Mouse (Mus musculus) adrenal gland, postnatal 36 days (tissue): ENCODE measurements around the gene Cdh23. TPM values are rescaled to one million over a fixed set of nuclear protein-coding genes. Genes with fewer than 3 reads are reported as not detected.

Experiments used
- DNase-seq, 2 experiments: peaks; one replicate each; pipeline ENCODE4 v3.0.0; 2021; ENCODE audit warnings: mixed read lengths in 1 of 2
- total RNA-seq, 2 experiments: library from RNA; stranded (reverse); gene quantifications; 2 replicates each; pipeline ENCODE4 v1.2.3; 2021

Cdh23 gene
- total RNA-seq, 2 experiments from 2014 or later: 0.79 to 2.0 TPM

- peak in 1 of 2 experiments; percentile 42 for DNase-seq
Measured at GRCm38 (mm10) chr10:60635568-60636295, 60.6 kb downstream of the Cdh23 start.

- no peak for DNase-seq
Measured at GRCm38 (mm10) chr10:60634391-60634790, 61.9 kb downstream of the Cdh23 start.

- DNase-seq: no peak
Measured at GRCm38 (mm10) chr10:60626086-60626485, 70.2 kb downstream of the Cdh23 start.

- DNase-seq: peak in 1 of 2 experiments; percentile 9
Measured at GRCm38 (mm10) chr10:60625511-60625910, 70.8 kb downstream of the Cdh23 start.

GRCm38 (mm10) chr10:60624945-60625344 is 71.3 kb downstream of the Cdh23 start:
- no peak for DNase-seq

- DNase-seq: no peak
Measured at GRCm38 (mm10) chr10:60624217-60624708, 72.0 kb downstream of the Cdh23 start.

GRCm38 (mm10) chr10:60622836-60623235 is 73.5 kb downstream of the Cdh23 start:
- DNase-seq: peak; percentile 69 to 74

- no peak for DNase-seq
Measured at GRCm38 (mm10) chr10:60621470-60622170, 74.7 kb downstream of the Cdh23 start.

- peak in 1 of 2 experiments; percentile 26 for DNase-seq
Measured at GRCm38 (mm10) chr10:60615898-60616297, 80.4 kb downstream of the Cdh23 start.

- DNase-seq: no peak
Measured at GRCm38 (mm10) chr10:60612893-60613292, 83.4 kb downstream of the Cdh23 start.

GRCm38 (mm10) chr10:60607166-60607565 is 89.1 kb downstream of the Cdh23 start:
- DNase-seq: no peak

- no peak for DNase-seq
Measured at GRCm38 (mm10) chr10:60606661-60607060, 89.6 kb downstream of the Cdh23 start.

GRCm38 (mm10) chr10:60602235-60602634 is 94.1 kb downstream of the Cdh23 start:
- no peak for DNase-seq

GRCm38 (mm10) chr10:60595166-60595565 is 101.1 kb downstream of the Cdh23 start:
- DNase-seq: no peak

- DNase-seq: no peak
Measured at GRCm38 (mm10) chr10:60592881-60593575, 103.3 kb downstream of the Cdh23 start.

- no peak for DNase-seq
Measured at GRCm38 (mm10) chr10:60591281-60591680, 105.0 kb downstream of the Cdh23 start.

- no peak for DNase-seq
Measured at GRCm38 (mm10) chr10:60590241-60590640, 106.0 kb downstream of the Cdh23 start.

- DNase-seq: no peak
Measured at GRCm38 (mm10) chr10:60585691-60586090, 110.6 kb downstream of the Cdh23 start.

- DNase-seq: no peak
Measured at GRCm38 (mm10) chr10:60582956-60583355, 113.3 kb downstream of the Cdh23 start.

GRCm38 (mm10) chr10:60580666-60581065 is 115.6 kb downstream of the Cdh23 start:
- peak in 1 of 2 experiments; percentile 22 for DNase-seq

- peak in 1 of 2 experiments; percentile 18 for DNase-seq
Measured at GRCm38 (mm10) chr10:60578738-60579538, 117.4 kb downstream of the Cdh23 start.
